Mouse (Mus musculus) ES-Bruce4 (cell line): ENCODE results near the gene Dut. TPM values are rescaled to one million over a fixed set of nuclear protein-coding genes. Genes with fewer than 3 reads are reported as not detected.
"Not testable (repeated sequence)": the region's sequence is repeated elsewhere in the genome, so short reads cannot be mapped to it uniquely, and the experiment has no call there.

Source experiments
- H3K27ac ChIP-seq: 2 replicates; pipeline ENCODE4 v1.5.1; 2012; ENCODE audit warnings: low read length, inconsistent platforms; ENCODE audit not compliant: insufficient read depth
- H3K27me3 ChIP-seq: 2 replicates; pipeline ENCODE4 v1.6.1; 2012; ENCODE audit warnings: mild to moderate bottlenecking, low read length, inconsistent platforms; ENCODE audit not compliant: control insufficient read depth, poor library complexity, insufficient read depth, severe bottlenecking
- H3K36me3 ChIP-seq: 2 replicates; pipeline ENCODE4 v1.6.1; 2012; ENCODE audit warnings: inconsistent platforms, mild to moderate bottlenecking, low read length, moderate library complexity; ENCODE audit not compliant: control insufficient read depth, poor library complexity, insufficient read depth, severe bottlenecking
- H3K4me1 ChIP-seq: one replicate; pipeline ENCODE4 v1.8.1; 2011; ENCODE audit warnings: low read length; ENCODE audit not compliant: control insufficient read depth, insufficient read depth
- H3K4me3 ChIP-seq: 2 replicates; pipeline ENCODE4 v1.5.1; 2011; ENCODE audit warnings: low read depth, mild to moderate bottlenecking, low read length
- H3K9ac ChIP-seq: 2 replicates; pipeline ENCODE4 v1.6.1; 2012; ENCODE audit warnings: low read depth, mild to moderate bottlenecking, inconsistent platforms; ENCODE audit not compliant: poor library complexity, severe bottlenecking
- H3K9me3 ChIP-seq: replicated peaks from 2 replicates; pipeline ENCODE4 v1.6.1; 2012; ENCODE audit warnings: mild to moderate bottlenecking, low read length, inconsistent platforms; ENCODE audit not compliant: control insufficient read depth, poor library complexity, insufficient read depth, severe bottlenecking
- CTCF ChIP-seq: IDR thresholded peaks from one replicate; pipeline ENCODE4 v1.8.1; 2011; ENCODE audit warnings: low read depth, low read length
- EP300 ChIP-seq: IDR thresholded peaks from 2 replicates; pipeline ENCODE4 v1.6.1; 2011; ENCODE audit warnings: low read depth, low read length; ENCODE audit not compliant: insufficient read depth
- POLR2A ChIP-seq: IDR thresholded peaks from one replicate; pipeline ENCODE4 v1.8.1; 2011; ENCODE audit warnings: low read length; ENCODE audit not compliant: insufficient read depth
- polyA plus RNA-seq: library from polyadenylated mRNA; stranded (reverse); fragments of >200 nt; gene quantifications from 2 replicates; pipeline ENCODE4 v1.2.4, GENCODE M21; 2011; ENCODE audit warnings: low read depth; ENCODE audit not compliant: missing spikeins, insufficient read depth, insufficient read length

Dut gene
- polyA plus RNA-seq, 1 experiment = 127 TPM

DNA sequence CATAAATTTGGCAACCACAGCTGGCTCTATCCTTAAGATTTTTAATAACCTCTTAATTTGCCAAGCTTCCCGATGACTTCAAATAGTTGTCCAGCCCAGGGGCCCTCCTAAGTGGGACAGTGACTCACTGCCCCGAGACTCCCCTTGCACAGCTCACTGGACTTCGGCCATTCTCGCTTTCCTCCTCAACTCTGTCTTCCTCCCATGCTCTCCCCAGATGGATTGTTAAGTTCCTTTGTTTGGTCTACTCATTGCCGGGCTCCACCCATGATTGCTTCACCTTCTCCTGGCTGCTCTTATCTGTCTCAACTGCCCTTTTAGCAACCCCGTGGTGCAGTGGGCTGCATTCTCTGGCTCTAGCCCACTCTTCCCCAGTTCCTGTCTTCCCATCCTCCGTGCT is 31.5 kb downstream of the Dut start:
- Histone ChIP-seq H3K9me3 (no peaks in the 10 kb centered on the region), H3K27me3 (no peaks in the 10 kb centered on the region), H3K9ac (no peak overlapping the region), H3K4me1 (no peaks in the 10 kb centered on the region), H3K27ac (no peak overlapping the region), H3K36me3 (no peaks in the 10 kb centered on the region), H3K4me3 (no peak overlapping the region)
- TF ChIP-seq POLR2A (no peak), EP300 (no peak), CTCF (no peak)

DNA sequence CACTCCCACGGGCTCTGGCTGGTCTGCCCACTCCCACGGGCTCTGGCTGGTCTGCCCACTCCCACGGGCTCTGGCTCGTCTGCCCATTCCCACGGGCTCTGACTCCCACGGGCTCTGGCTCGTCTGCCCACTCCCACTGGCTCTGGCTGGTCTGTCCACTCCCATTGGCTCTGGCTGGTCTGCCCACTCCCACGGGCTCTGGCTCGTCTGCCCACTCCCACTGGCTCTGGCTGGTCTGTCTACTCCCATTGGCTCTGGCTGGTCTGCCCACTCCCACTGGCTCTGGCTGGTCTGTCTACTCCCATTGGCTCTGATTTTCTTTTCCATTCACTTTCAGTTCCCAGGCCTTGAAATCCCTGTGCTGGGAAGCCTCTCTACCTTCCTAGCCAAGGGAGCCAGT is 33.0 kb downstream of the Dut start:
- not testable (repeated sequence) for H3K9me3 ChIP-seq, H3K4me3 ChIP-seq, H3K36me3 ChIP-seq, H3K4me1 ChIP-seq, H3K27ac ChIP-seq, H3K27me3 ChIP-seq, H3K9ac ChIP-seq

DNA sequence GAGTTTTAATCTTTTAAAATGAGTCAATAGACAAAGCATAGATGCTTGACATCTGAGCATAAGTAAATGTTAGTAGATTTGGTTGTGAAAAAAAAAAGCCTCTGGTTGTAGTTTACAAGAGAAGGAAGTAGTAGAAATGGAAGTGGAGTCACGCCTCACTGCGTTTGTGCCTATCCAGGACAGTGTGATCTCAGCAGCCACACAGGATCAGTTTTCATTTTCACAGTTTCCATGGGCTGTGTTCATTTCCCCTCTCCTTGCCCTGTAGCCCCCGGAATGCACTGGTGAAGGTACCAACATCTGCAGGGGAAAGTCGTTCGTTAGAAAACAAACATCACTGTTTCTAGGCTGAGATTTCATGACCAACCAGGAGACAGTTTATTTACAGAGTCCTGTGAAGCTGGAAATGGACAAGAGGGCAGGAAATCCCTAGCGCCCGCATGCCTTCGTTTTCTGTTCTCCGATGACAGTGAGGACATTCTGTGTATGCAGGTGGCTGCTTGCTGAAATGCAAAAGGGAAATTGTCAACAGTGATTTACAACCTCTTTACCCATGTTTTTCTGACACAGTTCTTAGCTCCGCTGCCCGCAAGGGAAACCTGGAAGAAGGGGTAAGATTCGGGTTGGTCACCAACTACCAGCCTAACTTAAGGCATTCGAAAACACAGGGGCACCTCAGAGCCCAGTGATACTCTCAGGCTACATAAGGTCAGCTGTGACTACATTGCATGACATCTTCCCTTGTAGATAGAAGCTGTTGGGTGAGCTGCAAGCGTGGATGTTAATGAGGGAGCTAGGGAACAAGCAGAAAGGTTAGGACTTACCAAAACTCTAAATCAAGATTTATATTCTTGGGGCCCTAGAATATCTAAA is 35.6 kb downstream of the Dut start:
- Histone ChIP-seq H3K36me3 (no peaks in the 10 kb centered on the region), H3K27me3 (no peaks in the 10 kb centered on the region), H3K4me3 (no peak overlapping the region), H3K4me1 (no peaks in the 10 kb centered on the region), H3K9ac (no peak overlapping the region), H3K27ac (no peak overlapping the region), H3K9me3 (no peaks in the 10 kb centered on the region)
- TF ChIP-seq POLR2A (no peak), EP300 (no peak), CTCF (no peak)

DNA sequence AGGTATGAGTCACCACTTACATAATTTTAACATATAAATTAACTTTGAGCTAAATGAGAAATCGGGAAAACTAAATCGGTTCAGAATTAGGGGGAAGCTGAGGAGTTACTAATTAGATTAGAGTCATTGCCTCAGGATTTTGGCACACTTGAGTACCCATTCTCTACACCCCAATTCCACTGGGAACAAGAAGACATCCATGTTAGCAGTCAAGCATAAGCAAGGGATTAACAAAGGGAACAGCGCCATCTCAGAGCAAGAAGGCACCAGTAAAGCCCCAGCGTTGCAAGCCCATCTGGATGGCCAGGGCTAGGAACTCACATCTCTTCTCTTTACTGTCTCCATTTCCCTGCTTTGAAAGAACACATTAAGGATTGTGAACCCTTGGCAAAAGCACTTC is 38.8 kb downstream of the Dut start:
- Histone ChIP-seq H3K36me3 (no peaks in the 10 kb centered on the region), H3K9ac (no peak overlapping the region), H3K9me3 (no peaks in the 10 kb centered on the region), H3K4me1 (no peaks in the 10 kb centered on the region), H3K27ac (no peak overlapping the region), H3K4me3 (no peak overlapping the region), H3K27me3 (no peaks in the 10 kb centered on the region)
- TF ChIP-seq POLR2A (no peak), EP300 (no peak), CTCF (no peak)

DNA sequence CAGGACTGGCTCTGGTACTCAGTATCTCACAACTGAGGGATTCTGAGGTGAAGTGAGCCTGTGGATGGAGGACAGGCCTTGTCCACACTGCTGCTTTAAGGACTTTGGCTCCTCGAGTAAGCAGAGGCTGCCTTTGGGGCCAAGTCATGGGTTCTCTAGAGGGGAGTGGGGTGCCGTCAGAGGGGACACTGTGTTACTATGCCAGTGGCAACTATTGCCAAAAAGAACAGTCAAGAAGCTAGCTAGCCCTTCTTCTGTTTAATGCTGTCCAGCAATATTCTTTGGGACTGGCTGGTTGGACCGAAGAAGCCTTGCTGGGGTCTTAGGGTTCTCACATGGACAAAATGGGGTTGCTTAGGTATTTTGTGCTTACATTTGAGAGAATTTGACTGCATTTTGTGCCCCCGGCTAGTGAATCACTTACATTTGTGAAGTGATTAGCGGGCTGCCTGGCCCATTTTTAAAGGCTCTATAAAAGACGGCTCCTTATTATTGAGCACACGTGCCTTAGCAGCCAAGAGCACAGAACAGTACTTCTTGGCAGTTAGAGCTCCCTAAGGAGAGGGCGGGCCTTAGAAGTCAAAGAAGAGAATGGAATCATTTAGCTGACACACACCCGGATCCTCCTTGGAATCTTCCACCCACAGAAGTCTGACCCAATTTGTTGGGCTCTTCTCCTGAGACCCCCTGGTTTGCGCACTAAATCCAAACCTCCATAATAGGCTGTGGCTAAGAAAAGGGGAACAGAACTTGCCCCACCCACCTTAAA is 43.4 kb downstream of the Dut start:
- H3K36me3 ChIP-seq = no peaks in the 10 kb centered on the region

DNA sequence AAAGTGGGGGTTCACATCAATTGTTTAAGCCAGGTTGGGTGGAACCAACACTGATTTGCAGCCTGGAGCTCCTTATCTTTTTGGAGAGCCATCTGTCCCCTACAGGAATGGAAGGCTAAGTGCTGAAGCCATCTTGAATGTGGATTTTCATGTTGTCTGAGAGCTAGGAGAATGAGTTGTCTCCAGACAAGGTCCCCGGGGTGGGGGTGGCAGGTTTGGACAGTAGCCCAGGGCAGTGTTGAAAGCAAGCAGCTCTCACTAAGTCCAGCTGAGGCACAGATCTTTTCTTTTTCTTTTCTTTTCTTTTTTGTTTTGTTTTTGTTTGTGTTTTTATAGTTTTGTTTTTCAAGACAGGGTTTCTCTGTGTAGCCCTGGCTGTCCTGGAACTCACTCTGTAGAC is 44.1 kb downstream of the Dut start:
- no peak for TF ChIP-seq EP300
- TF ChIP-seq CTCF = no peak
- no peak for TF ChIP-seq POLR2A
- Histone ChIP-seq H3K9ac (no peak overlapping the region), H3K27ac (no peak overlapping the region), H3K36me3 (no peaks in the 10 kb centered on the region), H3K9me3 (no peaks in the 10 kb centered on the region), H3K4me3 (no peak overlapping the region), H3K27me3 (no peaks in the 10 kb centered on the region), H3K4me1 (no peaks in the 10 kb centered on the region)

More for the DNA sequence above, 43.4 kb downstream of the Dut start:
- H3K4me3 ChIP-seq = no peak overlapping the region
- no peaks in the 10 kb centered on the region for H3K9me3 ChIP-seq
- TF ChIP-seq CTCF (no peak), POLR2A (no peak), EP300 (no peak)
- H3K27me3 ChIP-seq = no peaks in the 10 kb centered on the region
- H3K9ac ChIP-seq = no peak overlapping the region
- H3K27ac ChIP-seq = no peak overlapping the region
- H3K4me1 ChIP-seq = no peaks in the 10 kb centered on the region
